ENCODE assay signal across 8 mouse cellular contexts in the genomic region with DNA sequence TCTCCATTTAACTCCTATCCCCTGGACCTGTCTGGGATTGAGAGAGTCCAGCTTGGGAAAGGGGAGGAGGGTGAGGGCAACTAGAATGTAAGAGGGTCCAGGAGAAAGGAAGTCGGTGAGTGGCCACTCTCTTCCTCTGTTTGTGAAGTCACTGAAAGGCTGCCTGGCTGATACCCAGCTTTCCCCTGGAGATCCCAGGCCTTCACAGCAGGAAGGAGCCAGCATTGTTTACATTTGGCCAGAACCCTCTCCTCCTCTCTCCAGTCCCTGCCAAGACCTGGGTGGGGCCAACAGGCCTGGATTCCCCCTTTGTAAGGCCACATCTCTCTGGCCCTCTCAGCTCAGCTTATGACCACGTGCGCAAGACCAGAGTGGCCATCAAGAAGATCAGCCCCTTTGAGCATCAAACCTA. TPM values are rescaled to one million over a fixed set of nuclear protein-coding genes. Genes with fewer than 3 reads are reported as not detected.
DNase-seq lines count a peak whose midpoint lies in the region; ATAC-seq and TF ChIP-seq lines count a peak whose summit lies in the region.

No protein-coding gene starts in this region.

- peak overlapping the region; percentile 78 for H3K4me2 ChIP-seq in intestine, embryonic 16.5 days (ENCODE audit: low read depth, low read length)

- WGBS in intestine, embryonic 16.5 days: 12% methylated on average over 3 of the region's 3 CpGs
- WGBS in lung, adult 2 months: 16% methylated on average over 3 of the region's 3 CpGs

- H3K36me3 ChIP-seq in megakaryocyte, embryonic 14.5 days (replicated peaks; ENCODE audit: low read length): peaks cover 49% of the 10 kb centered on the region
- H3K36me3 ChIP-seq in intestine, embryonic 16.5 days (ENCODE audit: control insufficient read depth, insufficient read depth, low read length): peaks cover 18% of the 10 kb centered on the region

- TF ChIP-seq CTCF in lung, adult 2 months (IDR thresholded peaks at IDR 0.05; ENCODE audit: insufficient read depth, low read length): no peak

- peak overlapping the region; percentile 100 for H3K4me3 ChIP-seq in megakaryocyte, embryonic 14.5 days (replicated peaks)
- peak overlapping the region; percentile 67 for H3K4me3 ChIP-seq in intestine, embryonic 16.5 days (ENCODE audit: low read length)
- peak overlapping the region; percentile 97 for H3K4me3 ChIP-seq in lung, adult 2 months (replicated peaks; ENCODE audit: extremely low read depth, low read depth, low read length)

- no peaks in the 10 kb centered on the region for H3K27me3 ChIP-seq in megakaryocyte, embryonic 14.5 days (replicated peaks)
- no peaks in the 10 kb centered on the region for H3K27me3 ChIP-seq in intestine, embryonic 16.5 days (replicated peaks; ENCODE audit: control insufficient read depth, insufficient read depth, low read length)

- H3K9me3 ChIP-seq in megakaryocyte, embryonic 14.5 days: no peaks in the 10 kb centered on the region
- H3K9me3 ChIP-seq in intestine, embryonic 16.5 days (ENCODE audit: control insufficient read depth, low read length): no peaks in the 10 kb centered on the region

- no peak for ATAC-seq in megakaryocyte, adult 5-6 weeks (ENCODE audit: poor library complexity, severe bottlenecking)
- peak; percentile 70 for ATAC-seq in intestine, embryonic 16.5 days

- DNase-seq in cerebellum, postnatal 36 days: peak; percentile 68 to 69
- DNase-seq in gastrocnemius, postnatal 4 days (ENCODE audit: low spot score in 2 of 2): peak; percentile 60 to 76
- DNase-seq in lung, adult 2 months: peak; percentile 81
- peak; percentile 56 for DNase-seq in retina, postnatal 1 day
- DNase-seq in right cerebral cortex, postnatal 25 days: no peak

- H3K4me1 ChIP-seq in megakaryocyte, embryonic 14.5 days: peaks cover 70% of the 10 kb centered on the region
- H3K4me1 ChIP-seq in intestine, embryonic 16.5 days (ENCODE audit: control insufficient read depth, insufficient read depth, low read length): peaks cover 30% of the 10 kb centered on the region
- peaks cover 18% of the 10 kb centered on the region for H3K4me1 ChIP-seq in lung, adult 2 months (ENCODE audit: control insufficient read depth, insufficient read depth, low read length)

- H3K27ac ChIP-seq in intestine, embryonic 16.5 days (ENCODE audit: low read length): peak overlapping the region; percentile 99

- peak overlapping the region; percentile 88 for H3K9ac ChIP-seq in intestine, embryonic 16.5 days (ENCODE audit: low read depth, low read length)

- peak; percentile 81; the same call in 1 of the 2 replicates for TF ChIP-seq POLR2A in lung, adult 2 months (IDR thresholded peaks at IDR 0.05; ENCODE audit: borderline replicate concordance, extremely low read depth, low read depth, low read length)

RNA-seq across cellular contexts. Expression of gene Mapk3, which starts 1.0 kb away (rescaled TPM):
- polyA plus RNA-seq in megakaryocyte, embryonic 14.5 days (2012; ENCODE audit: insufficient read depth, low replicate concordance): 213 and 289 TPM in 2 replicates
- 173 and 177 TPM in 2 replicates for total RNA-seq in megakaryocyte, adult 5-6 weeks (2015)
- total RNA-seq in megakaryocyte, adult 5-6 weeks (2017): 88.3 and 91.1 TPM in 2 replicates
- total RNA-seq in gastrocnemius, postnatal 4 days (2021): 10 to 100 TPM; 65.0 to 66.7 TPM
- polyA plus RNA-seq in intestine, embryonic 16.5 days (2015; fragmentation: Nextera tagmentation; extraction: Ambion mirVana): 122 and 126 TPM in 2 replicates
- polyA plus RNA-seq in lung, adult 2 months (2012; rRNA removed): 500 and 548 TPM in 2 replicates

RNA-seq across cellular contexts. Expression of gene Gdpd3, which starts 5.7 kb away (rescaled TPM):
- polyA plus RNA-seq in megakaryocyte, embryonic 14.5 days (2012; ENCODE audit: insufficient read depth, low replicate concordance): 3.4 TPM in 1 of 2 replicates, not detected in the other
- 26.8 and 37.3 TPM in 2 replicates for total RNA-seq in megakaryocyte, adult 5-6 weeks (2015)
- 57.9 and 71.4 TPM in 2 replicates for total RNA-seq in megakaryocyte, adult 5-6 weeks (2017)
- total RNA-seq in gastrocnemius, postnatal 4 days (2021): 1 to 10 TPM; 4.8 to 5.1 TPM
- 1.4 and 2.1 TPM in 2 replicates for polyA plus RNA-seq in intestine, embryonic 16.5 days (2015; fragmentation: Nextera tagmentation; extraction: Ambion mirVana)
- 18.4 and 35.7 TPM in 2 replicates for polyA plus RNA-seq in lung, adult 2 months (2012; rRNA removed)

RNA-seq across cellular contexts. Expression of gene Ypel3, which starts 16.4 kb away (rescaled TPM):
- polyA plus RNA-seq in megakaryocyte, embryonic 14.5 days (2012; ENCODE audit: insufficient read depth, low replicate concordance): 284 and 689 TPM in 2 replicates
- total RNA-seq in megakaryocyte, adult 5-6 weeks (2015): 196 and 200 TPM in 2 replicates
- 91.7 and 117 TPM in 2 replicates for total RNA-seq in megakaryocyte, adult 5-6 weeks (2017)
- 10 to 100 TPM; 61.7 to 82.5 TPM for total RNA-seq in gastrocnemius, postnatal 4 days (2021)
- polyA plus RNA-seq in intestine, embryonic 16.5 days (2015; fragmentation: Nextera tagmentation; extraction: Ambion mirVana): 59.5 and 61.5 TPM in 2 replicates
- 390 and 597 TPM in 2 replicates for polyA plus RNA-seq in lung, adult 2 months (2012; rRNA removed)

RNA-seq across cellular contexts. Expression of gene Tbx6, which starts 20.9 kb away (rescaled TPM):
- polyA plus RNA-seq in megakaryocyte, embryonic 14.5 days (2012; ENCODE audit: insufficient read depth, low replicate concordance): 3.0 and 15.0 TPM in 2 replicates
- total RNA-seq in megakaryocyte, adult 5-6 weeks (2015): 0.68 and 1.0 TPM in 2 replicates
- 0.98 and 0.99 TPM in 2 replicates for total RNA-seq in megakaryocyte, adult 5-6 weeks (2017)
- 1 to 10 TPM in 1 of 2 experiments, under 1 TPM in 1; 0.44 to 1.1 TPM for total RNA-seq in gastrocnemius, postnatal 4 days (2021)
- 0.36 and 0.37 TPM in 2 replicates for polyA plus RNA-seq in intestine, embryonic 16.5 days (2015; fragmentation: Nextera tagmentation; extraction: Ambion mirVana)
- 8.7 and 9.5 TPM in 2 replicates for polyA plus RNA-seq in lung, adult 2 months (2012; rRNA removed)

RNA-seq across cellular contexts. Expression of gene Ppp4c, which starts 31.9 kb away (rescaled TPM):
- polyA plus RNA-seq in megakaryocyte, embryonic 14.5 days (2012; ENCODE audit: insufficient read depth, low replicate concordance): 46.3 and 115 TPM in 2 replicates
- 186 and 196 TPM in 2 replicates for total RNA-seq in megakaryocyte, adult 5-6 weeks (2015)
- total RNA-seq in megakaryocyte, adult 5-6 weeks (2017): 139 and 154 TPM in 2 replicates
- total RNA-seq in gastrocnemius, postnatal 4 days (2021): 10 to 100 TPM; 74.6 to 74.7 TPM
- 213 and 215 TPM in 2 replicates for polyA plus RNA-seq in intestine, embryonic 16.5 days (2015; fragmentation: Nextera tagmentation; extraction: Ambion mirVana)
- 135 and 156 TPM in 2 replicates for polyA plus RNA-seq in lung, adult 2 months (2012; rRNA removed)
